Comparison of ENCODE assay signal across 8 mouse cellular contexts in the genomic region with DNA sequence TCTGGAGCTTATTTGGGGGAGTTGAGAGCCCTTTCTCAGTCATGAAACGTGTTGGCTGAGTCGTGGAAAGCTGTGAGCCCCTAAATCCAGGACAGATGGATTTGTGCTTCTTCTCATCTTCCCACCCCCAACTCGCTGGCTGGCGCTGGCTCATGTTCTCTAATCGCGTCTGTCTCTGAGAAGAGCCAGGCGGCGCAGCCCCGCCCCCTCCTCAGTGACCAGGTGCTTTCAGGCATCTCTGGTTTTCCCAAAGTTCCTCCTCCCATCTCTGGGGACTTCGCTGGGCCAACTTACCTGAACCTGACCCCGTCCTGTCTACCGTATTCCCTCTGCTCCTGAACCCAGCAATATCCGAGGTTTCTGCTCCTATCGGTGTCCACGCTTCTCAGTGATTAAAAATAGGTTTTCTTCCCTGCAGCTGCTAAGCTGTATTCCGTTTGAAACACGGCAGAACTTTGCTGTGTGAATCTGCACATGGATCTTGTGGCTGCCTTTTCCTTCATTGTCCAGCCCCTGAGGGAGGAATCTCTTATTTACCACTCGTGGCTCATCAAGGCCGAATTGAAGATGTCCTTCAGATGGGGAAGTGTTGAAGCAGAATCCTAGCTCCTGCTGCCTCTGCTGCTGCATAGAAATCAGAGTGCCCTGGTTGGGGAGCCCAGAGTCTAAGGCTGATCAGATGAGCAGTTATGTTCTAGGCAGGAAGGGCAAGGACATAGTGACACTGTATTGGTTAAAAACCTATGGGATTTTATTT. TPM values are rescaled to one million over a fixed set of nuclear protein-coding genes. Genes with fewer than 3 reads are reported as not detected.
DNase-seq lines count a peak whose midpoint lies in the region; ATAC-seq lines count a peak whose summit lies in the region.

No protein-coding gene starts in this region.

- DNase-seq in adrenal gland, adult 2 months = peak; percentile 22
- no peak for DNase-seq in adrenal gland, postnatal 25 days
- peak; percentile 68 for DNase-seq in testis, postnatal 10 days (ENCODE audit: low spot score)
- no peak for DNase-seq in testis, postnatal 14 days (ENCODE audit: low spot score)
- peak; percentile 66 to 83 for DNase-seq in layer of hippocampus, adult 18-20 months (ENCODE audit: low spot score in 2 of 2)

- ATAC-seq in midbrain, embryonic 13.5 days = no peak
- ATAC-seq in monocyte, adult 5-6 weeks (replicated peaks; ENCODE audit: insufficient number of reproducible peaks, low FRiP score, low TSS enrichment, poor library complexity, severe bottlenecking) = no peak
- no peak for ATAC-seq in activated CD4-positive, CD25-positive, alpha-beta regulatory T cell, adult 4 months

- H3K9ac ChIP-seq in midbrain, embryonic 13.5 days (replicated peaks) = peak overlapping the region; percentile 69

- H3K9me3 ChIP-seq in midbrain, embryonic 13.5 days = no peaks in the 10 kb centered on the region

- H3K27ac ChIP-seq in midbrain, embryonic 13.5 days = peak overlapping the region; percentile 100

- no peaks in the 10 kb centered on the region for H3K27me3 ChIP-seq in midbrain, embryonic 13.5 days

- WGBS in midbrain, embryonic 13.5 days = 9% methylated on average over 19 of the region's 19 CpGs

- no peaks in the 10 kb centered on the region for H3K36me3 ChIP-seq in midbrain, embryonic 13.5 days

- peak overlapping the region; percentile 59 for H3K4me2 ChIP-seq in midbrain, embryonic 13.5 days (replicated peaks)

- peak overlapping the region; percentile 40 for H3K4me3 ChIP-seq in midbrain, embryonic 13.5 days (replicated peaks)

- H3K4me1 ChIP-seq in midbrain, embryonic 13.5 days (replicated peaks) = peaks cover 61% of the 10 kb centered on the region

RNA-seq across cellular contexts. Expression of a gene that starts 12.3 kb away (rescaled TPM):
- total RNA-seq in adrenal gland, adult 2 months (2021) = 10 to 100 TPM; 30.4 to 36.3 TPM
- 109 and 110 TPM in 2 replicates for polyA plus RNA-seq in adrenal gland, adult 2 months (2012; rRNA removed)
- 29.7 and 29.9 TPM in 2 replicates for total RNA-seq in adrenal gland, postnatal 25 days (2021)
- 10 to 100 TPM; 24.9 to 29.2 TPM for total RNA-seq in layer of hippocampus, adult 18-20 months (2021)
- polyA plus RNA-seq in midbrain, embryonic 13.5 days (2015; fragmentation: Nextera tagmentation; extraction: Ambion mirVana) = 92.5 and 94.6 TPM in 2 replicates
- 59.4 to 101 TPM (median 76.2 TPM) in 3 replicates for total RNA-seq in monocyte, adult 5-6 weeks (2017)
- 10 to 100 TPM; 51.0 to 57.8 TPM for polyA plus RNA-seq in activated CD4-positive, CD25-positive, alpha-beta regulatory T cell, adult 4 months (2017; shearing (Covaris generic))

RNA-seq across cellular contexts. Expression of a gene that starts 20.2 kb away (rescaled TPM):
- 1 to 10 TPM; 1.1 to 1.7 TPM for total RNA-seq in adrenal gland, adult 2 months (2021)
- 1.6 and 4.2 TPM in 2 replicates for polyA plus RNA-seq in adrenal gland, adult 2 months (2012; rRNA removed)
- total RNA-seq in adrenal gland, postnatal 25 days (2021) = 0.71 and 0.76 TPM in 2 replicates
- total RNA-seq in layer of hippocampus, adult 18-20 months (2021) = 100 to 1,000 TPM; 192 to 215 TPM
- polyA plus RNA-seq in midbrain, embryonic 13.5 days (2015; fragmentation: Nextera tagmentation; extraction: Ambion mirVana) = 833 and 846 TPM in 2 replicates
- total RNA-seq in monocyte, adult 5-6 weeks (2017) = 5.1 to 7.5 TPM (median 5.7 TPM) in 3 replicates
- 1 to 10 TPM in 1 of 2 experiments, under 1 TPM in 1; 0.69 to 1.0 TPM for polyA plus RNA-seq in activated CD4-positive, CD25-positive, alpha-beta regulatory T cell, adult 4 months (2017; shearing (Covaris generic))

Comparison
In these comparisons a context has a peak if more than half of its experiments do, and no peak if none do; other contexts are left out.
1. DNase-seq: peak in adrenal gland, adult 2 months (single experiment), testis, postnatal 10 days (single experiment) and layer of hippocampus, adult 18-20 months (2 of 2); none in adrenal gland, postnatal 25 days (single experiment) and testis, postnatal 14 days (single experiment).
2. RNA of a gene that starts 20.2 kb away (total RNA-seq): 192 to 215 TPM in layer of hippocampus, adult 18-20 months; 5.1 to 7.5 TPM in monocyte, adult 5-6 weeks, 1.1 to 1.7 TPM in adrenal gland, adult 2 months and 0.71 to 0.76 TPM in adrenal gland, postnatal 25 days; every median in the first group is over 10 times any median in the second.